Mouse (Mus musculus) liver, embryonic 12.5 days (tissue): Measurements from ENCODE around the gene Olfr1158. TPM values are rescaled to one million over a fixed set of nuclear protein-coding genes. Genes with fewer than 3 reads are reported as not detected.
"Not testable (repeated sequence)": the region's sequence is repeated elsewhere in the genome, so short reads cannot be mapped to it uniquely, and the experiment has no call there.

Experiments used
- ATAC-seq: fragments of 200-750 bp; cut with Nextera tagmentation; 2 replicates; pipeline ENCODE4 v1.8.0; 2017; ENCODE audit warnings: moderate number of reproducible peaks, mild to moderate bottlenecking, moderate library complexity
- H3K27ac ChIP-seq: fragments of 300-500 bp; sonication (generic); 2 replicates; pipeline ENCODE4 v1.5.1; 2016; ENCODE audit warnings: mild to moderate bottlenecking
- H3K27me3 ChIP-seq: fragments of 300-500 bp; sonication (generic); replicated peaks from 2 replicates; pipeline ENCODE4 v1.6.1; 2016; ENCODE audit warnings: mild to moderate bottlenecking, moderate library complexity
- H3K36me3 ChIP-seq: fragments of 300-500 bp; sonication (generic); 2 replicates; pipeline ENCODE4 v1.6.1; 2016; ENCODE audit warnings: mild to moderate bottlenecking, moderate library complexity
- H3K4me1 ChIP-seq: fragments of 300-500 bp; sonication (generic); 2 replicates; pipeline ENCODE4 v1.6.1; 2016
- H3K4me2 ChIP-seq: fragments of 300-500 bp; sonication (generic); 2 replicates; pipeline ENCODE4 v1.6.1; 2016; ENCODE audit warnings: mild to moderate bottlenecking, moderate library complexity
- H3K4me3 ChIP-seq: fragments of 300-500 bp; sonication (generic); 2 replicates; pipeline ENCODE4 v1.5.1; 2016; ENCODE audit warnings: mild to moderate bottlenecking, moderate library complexity
- H3K9ac ChIP-seq: fragments of 300-500 bp; sonication (generic); 2 replicates; pipeline ENCODE4 v1.6.1; 2016; ENCODE audit warnings: mild to moderate bottlenecking, moderate library complexity
- H3K9me3 ChIP-seq: fragments of 300-500 bp; sonication (generic); replicated peaks from 2 replicates; pipeline ENCODE4 v1.6.1; 2016; ENCODE audit warnings: mild to moderate bottlenecking, moderate library complexity
- whole genome bisulfite sequencing: fragments of 180-500 bp; shearing (Covaris S2); methylation state at CpG from one replicate; pipeline ENCODE4 v1.1.7; 2016; ENCODE audit not compliant: insufficient replicate concordance; 5-methylcytosine and 5-hydroxymethylcytosine counted together
- polyA plus RNA-seq: library from polyadenylated mRNA; unstranded; fragments of >200 nt; fragmentation: Nextera tagmentation; extraction: Ambion mirVana; gene quantifications from 2 replicates; pipeline ENCODE4 v1.2.1, GENCODE M21; 2016

Olfr1158 gene
- not detected in 2 replicates for polyA plus RNA-seq

- no peaks in the 10 kb centered on the region for H3K36me3 ChIP-seq
- no peak within 1 kb of the TSS for H3K4me3 ChIP-seq
- H3K4me2 ChIP-seq: no peak within 1 kb of the TSS
- no peaks in the 10 kb centered on the region; the same call in 1 of the 2 replicates for H3K9me3 ChIP-seq
- no peak within 1 kb of the TSS for H3K27ac ChIP-seq
- ATAC-seq: no peak
- no peak within 1 kb of the TSS for H3K9ac ChIP-seq
- H3K27me3 ChIP-seq: no peaks in the 10 kb centered on the region
- H3K4me1 ChIP-seq: no peaks in the 10 kb centered on the region
Measured at GRCm38 (mm10) chr2:87989813-87990212, at the start of gene Olfr1158. Olfr1158 (plus strand) TSS chr2:87990113.

GRCm38 (mm10) chr2:87945037-87945436, 44.9 kb upstream of the Olfr1158 start, which contains the start of gene Olfr1155:
Olfr1155 (minus strand) TSS chr2:87945137.
- no peak within 1 kb of the TSS for H3K4me3 ChIP-seq
- no peaks in the 10 kb centered on the region for H3K27me3 ChIP-seq
- 78% methylated on average over 1 of the region's 1 CpGs for WGBS
- no peak within 1 kb of the TSS for H3K27ac ChIP-seq
- no peak for ATAC-seq
- H3K36me3 ChIP-seq: no peaks in the 10 kb centered on the region
- no peaks in the 10 kb centered on the region for H3K4me1 ChIP-seq
- H3K9ac ChIP-seq: no peak within 1 kb of the TSS
- H3K9me3 ChIP-seq: no peaks in the 10 kb centered on the region
- H3K4me2 ChIP-seq: no peak within 1 kb of the TSS

- H3K9ac ChIP-seq: no peak within 1 kb of the TSS
- H3K9me3 ChIP-seq: no peaks in the 10 kb centered on the region
- H3K4me1 ChIP-seq: no peaks in the 10 kb centered on the region
- H3K27ac ChIP-seq: no peak within 1 kb of the TSS
- H3K27me3 ChIP-seq: no peaks in the 10 kb centered on the region
- no peak for ATAC-seq
- H3K36me3 ChIP-seq: no peaks in the 10 kb centered on the region
- no peak within 1 kb of the TSS for H3K4me2 ChIP-seq
- H3K4me3 ChIP-seq: no peak within 1 kb of the TSS
Measured at GRCm38 (mm10) chr2:87953000-87953399, 36.9 kb upstream of the Olfr1158 start, which contains the start of gene Olfr1156. Olfr1156 (minus strand) TSS chr2:87953100.

DNA sequence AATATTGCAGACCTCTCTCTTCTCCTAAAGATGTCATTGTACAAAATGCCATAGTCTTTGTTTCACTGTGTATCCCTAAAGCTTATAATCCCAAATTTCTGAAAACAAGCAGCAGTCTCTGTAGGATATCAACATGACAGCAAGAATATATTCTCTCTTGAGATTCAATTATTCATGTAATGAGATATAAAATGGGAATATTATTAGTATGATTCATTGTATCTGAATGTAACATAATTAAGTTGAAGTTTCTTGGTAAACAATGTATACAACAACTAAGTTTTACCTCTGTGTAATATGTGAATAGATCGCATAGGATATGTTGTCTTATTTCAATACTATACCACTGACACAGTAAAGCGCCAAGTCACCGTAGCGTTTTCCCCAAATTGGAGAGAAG, 21.7 kb upstream of the Olfr1158 start, which contains the start of gene Olfr1157:
Gene Olfr1157 (minus strand): TSS at position 101 of the 400 bp plus-strand sequence.
- no peak within 1 kb of the TSS for H3K27ac ChIP-seq
- no peak within 1 kb of the TSS for H3K4me3 ChIP-seq
- no peaks in the 10 kb centered on the region for H3K36me3 ChIP-seq
- ATAC-seq: no peak
- H3K4me1 ChIP-seq: no peaks in the 10 kb centered on the region
- no peak within 1 kb of the TSS for H3K4me2 ChIP-seq
- WGBS: 89% methylated on average over 4 of the region's 4 CpGs
- no peaks in the 10 kb centered on the region for H3K9me3 ChIP-seq
- H3K27me3 ChIP-seq: no peaks in the 10 kb centered on the region
- H3K9ac ChIP-seq: no peak within 1 kb of the TSS

GRCm38 (mm10) chr2:87974563-87974962, 15.3 kb upstream of the Olfr1158 start, which contains the start of gene Olfr74:
Olfr74 (minus strand) TSS chr2:87974663.
- Histone ChIP-seq H3K27me3 (no peaks in the 10 kb centered on the region), H3K4me1 (no peaks in the 10 kb centered on the region), H3K4me3 (no peak within 1 kb of the TSS), H3K27ac (no peak within 1 kb of the TSS), H3K9ac (no peak within 1 kb of the TSS), H3K36me3 (no peaks in the 10 kb centered on the region), H3K4me2 (no peak within 1 kb of the TSS), H3K9me3 (no peaks in the 10 kb centered on the region)
- WGBS: 54% methylated on average over 3 of the region's 3 CpGs
- no peak for ATAC-seq

DNA sequence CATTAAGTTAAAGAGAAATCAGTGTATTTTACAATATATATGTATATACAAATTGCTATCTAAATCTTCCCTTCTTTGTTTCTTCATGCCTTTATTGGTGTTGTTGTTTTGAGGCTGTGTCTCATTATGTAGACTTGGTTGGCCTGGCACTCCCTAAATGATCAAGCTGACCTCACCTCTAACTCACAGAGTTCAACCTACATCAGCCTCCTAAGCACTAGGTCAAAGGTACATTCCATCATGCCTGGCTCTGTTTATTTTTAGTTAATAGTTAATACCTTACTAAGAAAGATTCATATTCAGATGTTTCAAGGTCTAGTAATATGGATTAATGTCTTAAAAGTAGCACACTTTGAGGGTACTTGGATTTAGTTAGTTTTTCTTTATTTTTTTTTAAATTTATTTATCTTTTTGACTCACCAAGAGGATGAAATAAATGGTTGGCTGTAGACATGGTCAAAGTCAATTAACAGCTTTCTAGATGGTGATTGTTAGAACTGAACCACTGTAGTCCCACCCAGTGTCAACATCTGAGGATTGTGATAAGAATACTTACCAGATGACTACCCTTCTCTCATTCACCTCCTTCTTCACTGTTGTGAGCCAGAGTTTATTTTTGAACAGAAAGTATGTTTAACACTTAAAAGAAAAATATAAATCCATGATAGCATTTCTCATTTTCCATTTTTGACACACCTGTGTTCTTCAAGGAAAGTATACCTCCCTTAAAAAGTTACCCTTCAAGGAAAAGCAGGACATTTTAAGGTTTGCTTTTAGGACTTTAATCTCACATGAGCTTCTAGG, 17.8 kb downstream of the Olfr1158 start, which contains the start of gene Olfr1160:
Gene Olfr1160 (minus strand): TSS at position 754 of the 804 bp plus-strand sequence.
- Histone ChIP-seq H3K27me3 (no peaks in the 10 kb centered on the region), H3K9me3 (no peaks in the 10 kb centered on the region), H3K27ac (no peak within 1 kb of the TSS), H3K4me2 (no peak within 1 kb of the TSS), H3K4me1 (no peaks in the 10 kb centered on the region), H3K36me3 (no peaks in the 10 kb centered on the region), H3K9ac (no peak within 1 kb of the TSS), H3K4me3 (no peak within 1 kb of the TSS)
- no peak for ATAC-seq

DNA sequence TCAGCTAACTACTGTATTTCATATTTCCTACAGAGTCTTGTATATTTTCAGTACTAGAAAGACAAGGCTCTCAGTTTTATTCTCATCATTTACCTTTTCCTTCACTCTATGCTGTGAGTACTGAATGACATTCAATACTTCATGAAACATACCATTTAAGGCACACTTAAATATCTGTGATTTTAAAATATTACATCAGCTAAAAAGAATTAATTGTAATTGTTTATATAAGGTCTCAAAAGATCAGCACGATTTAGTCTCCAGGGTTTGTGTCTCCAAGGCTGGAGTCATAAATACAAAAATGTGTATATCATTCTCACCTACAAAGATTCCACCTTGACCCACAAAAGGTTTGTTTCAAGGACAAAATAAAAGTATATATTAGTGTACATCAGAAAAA, 32.6 kb downstream of the Olfr1158 start, which contains the start of gene Olfr1161:
Gene Olfr1161 (plus strand): TSS at position 301 of the 400 bp plus-strand sequence.
- not testable (repeated sequence) for H3K4me3 ChIP-seq, ATAC-seq, H3K9me3 ChIP-seq, H3K4me1 ChIP-seq, H3K27ac ChIP-seq, H3K4me2 ChIP-seq, H3K27me3 ChIP-seq, H3K9ac ChIP-seq, H3K36me3 ChIP-seq
- 58% methylated on average over 1 of the region's 1 CpGs for WGBS

DNA sequence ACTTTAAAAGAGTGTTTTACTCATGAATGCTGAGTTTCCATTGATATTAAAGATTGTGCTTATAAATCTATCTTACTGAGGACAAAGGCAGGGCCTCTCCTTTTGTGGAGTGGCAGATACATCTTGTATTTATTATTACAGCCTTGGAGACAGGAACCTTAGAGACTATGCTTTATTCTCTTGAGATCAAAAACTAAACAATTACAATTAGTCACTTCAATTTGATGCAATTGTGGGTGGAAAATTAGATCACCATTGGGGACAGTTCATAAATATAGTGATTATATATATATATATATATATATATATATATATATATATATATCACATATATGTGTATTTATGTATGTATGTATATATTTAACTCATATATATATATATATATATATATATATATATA, 47.7 kb downstream of the Olfr1158 start, which contains the start of gene Olfr73:
Gene Olfr73 (minus strand): TSS at position 101 of the 400 bp plus-strand sequence.
- Histone ChIP-seq H3K4me2 (no peak within 1 kb of the TSS), H3K27ac (no peak within 1 kb of the TSS), H3K4me1 (no peaks in the 10 kb centered on the region), H3K4me3 (no peak within 1 kb of the TSS), H3K9ac (no peak within 1 kb of the TSS), H3K27me3 (no peaks in the 10 kb centered on the region), H3K36me3 (no peaks in the 10 kb centered on the region), H3K9me3 (no peaks in the 10 kb centered on the region)
- ATAC-seq: no peak

Other genes starting within 250 kb of the Olfr1158 start
- gene Olfr1140, start 246.4 kb upstream of the Olfr1158 start, polyA plus RNA-seq: not detected in 2 replicates
- not detected in 2 replicates for gene Olfr1141, start 236.1 kb upstream of the Olfr1158 start, polyA plus RNA-seq
- gene Olfr152, start 210.6 kb upstream of the Olfr1158 start, polyA plus RNA-seq: not detected in 2 replicates
- not detected in 2 replicates for gene Olfr1143, start 189.5 kb upstream of the Olfr1158 start, polyA plus RNA-seq
- gene Olfr1145, start 180.3 kb upstream of the Olfr1158 start, polyA plus RNA-seq: not detected in 2 replicates
- not detected in 2 replicates for gene Olfr1148, start 159.6 kb upstream of the Olfr1158 start, polyA plus RNA-seq
- not detected in 2 replicates for gene Olfr1150-ps1, start 146.1 kb upstream of the Olfr1158 start, polyA plus RNA-seq
- not detected in 2 replicates for gene Olfr1151, start 134.3 kb upstream of the Olfr1158 start, polyA plus RNA-seq
- gene Olfr1152, start 123.6 kb upstream of the Olfr1158 start, polyA plus RNA-seq: not detected in 2 replicates
- gene Olfr1153, start 95.2 kb upstream of the Olfr1158 start, polyA plus RNA-seq: not detected in 2 replicates
- gene Olfr1154, start 84.9 kb upstream of the Olfr1158 start, polyA plus RNA-seq: not detected in 2 replicates
- not detected in 2 replicates for gene Olfr1155, start 45.0 kb upstream of the Olfr1158 start, polyA plus RNA-seq
- not detected in 2 replicates for gene Olfr1156, start 37.0 kb upstream of the Olfr1158 start, polyA plus RNA-seq
- not detected in 2 replicates for gene Olfr1157, start 21.8 kb upstream of the Olfr1158 start, polyA plus RNA-seq
- not detected in 2 replicates for gene Olfr74, start 15.4 kb upstream of the Olfr1158 start, polyA plus RNA-seq
- not detected in 2 replicates for gene Olfr1160, start 18.2 kb downstream of the Olfr1158 start, polyA plus RNA-seq
- gene Olfr1161, start 32.7 kb downstream of the Olfr1158 start, polyA plus RNA-seq: not detected in 2 replicates
- not detected in 2 replicates for gene Olfr73, start 47.6 kb downstream of the Olfr1158 start, polyA plus RNA-seq
- not detected in 2 replicates for gene Olfr1162, start 61.0 kb downstream of the Olfr1158 start, polyA plus RNA-seq
- gene Olfr1163, start 81.7 kb downstream of the Olfr1158 start, polyA plus RNA-seq: not detected in 2 replicates
- not detected in 2 replicates for gene Olfr1164, start 103.9 kb downstream of the Olfr1158 start, polyA plus RNA-seq
- not detected in 2 replicates for gene Olfr1166, start 138.2 kb downstream of the Olfr1158 start, polyA plus RNA-seq
- not detected in 2 replicates for gene Olfr1167, start 165.1 kb downstream of the Olfr1158 start, polyA plus RNA-seq
- gene Olfr1168, start 191.8 kb downstream of the Olfr1158 start, polyA plus RNA-seq: not detected in 2 replicates
- not detected in 2 replicates for gene Olfr1170, start 238.2 kb downstream of the Olfr1158 start, polyA plus RNA-seq